Mouse (Mus musculus) ES-E14 (cell line): Measurements from ENCODE around the gene Il17f. TPM values are rescaled to one million over a fixed set of nuclear protein-coding genes. Genes with fewer than 3 reads are reported as not detected.
A peak's percentile ranks its signal among the peaks of the same experiment; 100 is the strongest.

ENCODE experiments used
- DNase-seq: peaks from one replicate; pipeline ENCODE4 v3.0.0-alpha.2; 2013; ENCODE audit warnings: low read depth, low spot score
- H3K27ac ChIP-seq: 2 replicates; pipeline ENCODE4 v1.5.1; 2012; ENCODE audit warnings: low read depth, mild to moderate bottlenecking, low read length, moderate library complexity, mixed read lengths; ENCODE audit not compliant: poor library complexity, insufficient read depth, severe bottlenecking
- H3K36me3 ChIP-seq: 2 replicates; pipeline ENCODE4 v1.6.1; 2012; ENCODE audit warnings: mild to moderate bottlenecking, low read length, moderate library complexity, mixed read lengths; ENCODE audit not compliant: control insufficient read depth, poor library complexity, insufficient read depth, severe bottlenecking
- H3K4me1 ChIP-seq, 2 experiments: fragments of 150-350 bp in 1 of 2; sonication (generic) in 1 of 2; 2 replicates each; pipeline ENCODE4 v1.6.1; 2012; ENCODE audit warnings: low read length in 2 of 2, mild to moderate bottlenecking in 1 of 2, mixed read lengths in 1 of 2; ENCODE audit not compliant: control insufficient read depth in 2 of 2, insufficient read depth in 2 of 2, poor library complexity in 1 of 2
- H3K4me3 ChIP-seq, 2 experiments: fragments of 150-350 bp in 1 of 2; sonication (generic) in 1 of 2; 2 replicates each; pipeline ENCODE4 v1.5.1; 2012; ENCODE audit warnings: low read length in 2 of 2, low read depth in 1 of 2, mild to moderate bottlenecking in 1 of 2, mixed read lengths in 1 of 2; ENCODE audit not compliant: insufficient read depth in 1 of 2, poor library complexity in 1 of 2, severe bottlenecking in 1 of 2
- H3K9ac ChIP-seq: 2 replicates; pipeline ENCODE4 v1.6.1; 2012; ENCODE audit warnings: low read depth, mild to moderate bottlenecking, low read length, mixed read lengths; ENCODE audit not compliant: poor library complexity, insufficient read depth, severe bottlenecking
- H3K9me3 ChIP-seq: fragments of 150-350 bp; sonication (generic); 2 replicates; pipeline ENCODE4 v1.6.1; 2012; ENCODE audit warnings: low read depth, mild to moderate bottlenecking, low read length; ENCODE audit not compliant: control insufficient read depth, insufficient read depth
- CHD2 ChIP-seq: IDR thresholded peaks from 2 replicates; pipeline ENCODE4 v1.6.1; 2014; ENCODE audit warnings: mild to moderate bottlenecking, low read depth, low read length, inconsistent platforms
- HCFC1 ChIP-seq: IDR thresholded peaks from 2 replicates; pipeline ENCODE4 v1.6.1; 2012; ENCODE audit warnings: low read length, inconsistent platforms, borderline replicate concordance; ENCODE audit not compliant: insufficient read depth
- MAFK ChIP-seq: IDR thresholded peaks from 2 replicates; pipeline ENCODE4 v1.6.1; 2014; ENCODE audit warnings: mild to moderate bottlenecking, low read depth, low read length, inconsistent platforms; ENCODE audit not compliant: insufficient read depth
- ZC3H11A ChIP-seq: IDR thresholded peaks from 2 replicates; pipeline ENCODE4 v1.6.1; 2012; ENCODE audit warnings: low read depth, mild to moderate bottlenecking, inconsistent platforms, low read length, borderline replicate concordance
- ZNF384 ChIP-seq: IDR thresholded peaks from 2 replicates; pipeline ENCODE4 v1.6.1; 2012; ENCODE audit warnings: low read depth, low read length, inconsistent platforms
- in situ Hi-C, 2 experiments: fragments of 600-800 bp; cut with MboI; formaldehyde crosslinking; loops; one replicate each; pipeline ENCODE4 v1.15.1; 2025; ENCODE audit warnings: low sequenced_read_pairs in 2 of 2, inconsistent platforms in 1 of 2; ENCODE audit not compliant: unreplicated experiment in 2 of 2
- total RNA-seq: library from RNA; depleted of rRNA; stranded (reverse); fragments of 300-350 nt; gene quantifications from 2 replicates; pipeline ENCODE4 v1.2.3, GENCODE M21; 2012

Gene Il17f
- total RNA-seq, 1 experiment = 0.58 TPM

- Histone ChIP-seq H3K27ac (no peak overlapping the region), H3K4me3 (no peak overlapping the region), H3K9me3 (no peaks in the 10 kb centered on the region), H3K9ac (no peak overlapping the region), H3K36me3 (no peaks in the 10 kb centered on the region), H3K4me1 (no peaks in the 10 kb centered on the region)
- TF ChIP-seq CHD2 = no peak
- TF ChIP-seq MAFK = no peak
- TF ChIP-seq ZNF384 = no peak
- no peak for TF ChIP-seq ZC3H11A
- no peak for TF ChIP-seq HCFC1
- in situ Hi-C loops = no loop called here
- no peak for DNase-seq
Measured at GRCm38 (mm10) chr1:20766526-20766925, 23.9 kb downstream of the Il17f start.

GRCm38 (mm10) chr1:20761411-20761810 is 29.0 kb downstream of the Il17f start:
- Histone ChIP-seq H3K4me1 (peaks cover 3 to 6% of the 10 kb centered on the region in 2 experiments; a peak in 3 of 4 replicates), H3K9me3 (no peaks in the 10 kb centered on the region), H3K4me3 (no peak overlapping the region), H3K36me3 (no peaks in the 10 kb centered on the region), H3K9ac (no peak overlapping the region), H3K27ac (no peak overlapping the region; the same call in 1 of the 2 replicates)
- DNase-seq = peak; percentile 30
- in situ Hi-C loops = no loop called here
- 0 out of 2 replicates have a peak, but pooled peaks have one; percentile 7 for TF ChIP-seq MAFK
- peak; percentile 91 for TF ChIP-seq ZNF384
- no peak for TF ChIP-seq CHD2

GRCm38 (mm10) chr1:20760331-20760730 is 30.1 kb downstream of the Il17f start:
- Histone ChIP-seq H3K4me3 (no peak overlapping the region), H3K9me3 (no peaks in the 10 kb centered on the region), H3K27ac (no peak overlapping the region; the same call in 1 of the 2 replicates), H3K9ac (no peak overlapping the region), H3K4me1 (peaks cover 3 to 6% of the 10 kb centered on the region in 2 experiments; a peak in 3 of 4 replicates), H3K36me3 (no peaks in the 10 kb centered on the region)
- in situ Hi-C loops = no loop called here
- TF ChIP-seq ZNF384 = no peak
- peak; percentile 73 for DNase-seq

GRCm38 (mm10) chr1:20759799-20760198 is 30.6 kb downstream of the Il17f start:
- H3K4me3 ChIP-seq = no peak overlapping the region
- no peak overlapping the region; the same call in 1 of the 2 replicates for H3K9ac ChIP-seq
- in situ Hi-C loops = no loop called here
- no peaks in the 10 kb centered on the region for H3K36me3 ChIP-seq
- no peak for DNase-seq
- H3K9me3 ChIP-seq = no peaks in the 10 kb centered on the region
- TF ChIP-seq CHD2 = no peak
- no peak for TF ChIP-seq ZC3H11A
- TF ChIP-seq MAFK = no peak
- TF ChIP-seq HCFC1 = no peak
- no peak for TF ChIP-seq ZNF384
- H3K4me1 ChIP-seq = peaks cover 3 to 6% of the 10 kb centered on the region in 2 experiments; a peak in 3 of 4 replicates
- H3K27ac ChIP-seq = no peak overlapping the region; the same call in 1 of the 2 replicates

- Histone ChIP-seq H3K9me3 (no peaks in the 10 kb centered on the region), H3K4me1 (peaks cover 3 to 6% of the 10 kb centered on the region in 2 experiments; a peak in 3 of 4 replicates), H3K4me3 (no peak overlapping the region), H3K36me3 (no peaks in the 10 kb centered on the region), H3K9ac (no peak overlapping the region), H3K27ac (no peak overlapping the region)
- no peak for DNase-seq
- in situ Hi-C loops = no loop called here
- TF ChIP-seq ZC3H11A (no peak), HCFC1 (no peak), MAFK (no peak), ZNF384 (no peak), CHD2 (no peak)
Measured at GRCm38 (mm10) chr1:20757586-20757985, 32.8 kb downstream of the Il17f start.
